Mouse (Mus musculus) forebrain, embryonic 11.5 days (tissue): ENCODE results near the gene Ap1s1. TPM values are rescaled to one million over a fixed set of nuclear protein-coding genes. Genes with fewer than 3 reads are reported as not detected.

Source experiments
- ATAC-seq: fragments of 200-750 bp; cut with Nextera tagmentation; replicated peaks from 2 replicates; pipeline ENCODE4 v1.8.0; 2017; ENCODE audit warnings: moderate TSS enrichment; ENCODE audit not compliant: low FRiP score
- DNase-seq: peaks from one replicate; pipeline ENCODE4 v3.0.0-alpha.2; 2017; ENCODE audit warnings: low spot score
- H3K27ac ChIP-seq: fragments of 300-500 bp; sonication (generic); 2 replicates; pipeline ENCODE4 v1.5.1; 2014; ENCODE audit warnings: low read depth, low read length
- H3K27me3 ChIP-seq: fragments of 300-500 bp; sonication (generic); 2 replicates; pipeline ENCODE4 v1.6.1; 2014; ENCODE audit warnings: mild to moderate bottlenecking, low read length, mixed read lengths; ENCODE audit not compliant: control insufficient read depth, insufficient read depth
- H3K36me3 ChIP-seq: fragments of 300-500 bp; sonication (generic); 2 replicates; pipeline ENCODE4 v1.6.1; 2014; ENCODE audit warnings: mild to moderate bottlenecking, low read length, moderate library complexity, mixed read lengths; ENCODE audit not compliant: control insufficient read depth, insufficient read depth
- H3K4me1 ChIP-seq: fragments of 300-500 bp; sonication (generic); replicated peaks from 2 replicates; pipeline ENCODE4 v1.6.1; 2014; ENCODE audit warnings: low read length, mixed read lengths; ENCODE audit not compliant: control insufficient read depth, insufficient read depth
- H3K4me2 ChIP-seq: fragments of 300-500 bp; sonication (generic); 2 replicates; pipeline ENCODE4 v1.6.1; 2014; ENCODE audit warnings: low read depth, mild to moderate bottlenecking, low read length, moderate library complexity, mixed read lengths; ENCODE audit not compliant: severe bottlenecking
- H3K4me3 ChIP-seq: fragments of 300-500 bp; sonication (generic); 2 replicates; pipeline ENCODE4 v1.5.1; 2014; ENCODE audit warnings: low read depth, low read length
- H3K9ac ChIP-seq: fragments of 300-500 bp; sonication (generic); 2 replicates; pipeline ENCODE4 v1.6.1; 2014; ENCODE audit warnings: low read length
- H3K9me3 ChIP-seq: fragments of 300-500 bp; sonication (generic); 2 replicates; pipeline ENCODE4 v1.6.1; 2016; ENCODE audit warnings: low read length, mixed read lengths; ENCODE audit not compliant: control insufficient read depth
- WGBS: fragments of 180-500 bp; shearing (Covaris S2); extraction: QIAGEN DNeasy Blood & Tissue Kit; methylation state at CpG from one replicate; pipeline ENCODE4 v1.1.7; 2014; 5-methylcytosine and 5-hydroxymethylcytosine counted together
- polyA plus RNA-seq: library from polyadenylated mRNA; unstranded; fragments of >200 nt; fragmentation: Nextera tagmentation; extraction: Ambion mirVana; gene quantifications from 2 replicates; pipeline ENCODE4 v1.2.1, GENCODE M21; 2014

Gene Ap1s1
- polyA plus RNA-seq, 1 experiment from 2014 or later, result 187 TPM

GRCm38 (mm10) chr5:137054299-137054698, 8.4 kb upstream of the Ap1s1 start:
- no peak overlapping the region for H3K4me2 ChIP-seq
- WGBS, result 90% methylated on average over 7 of the region's 7 CpGs
- H3K9ac ChIP-seq, result no peak overlapping the region
- no peak for ATAC-seq
- no peaks in the 10 kb centered on the region for H3K27me3 ChIP-seq
- H3K9me3 ChIP-seq, result no peaks in the 10 kb centered on the region
- no peak overlapping the region for H3K27ac ChIP-seq
- no peak for DNase-seq
- no peaks in the 10 kb centered on the region for H3K4me1 ChIP-seq
- no peak overlapping the region for H3K4me3 ChIP-seq
- no peaks in the 10 kb centered on the region for H3K36me3 ChIP-seq

- H3K27me3 ChIP-seq, result no peaks in the 10 kb centered on the region
- no peaks in the 10 kb centered on the region for H3K36me3 ChIP-seq
- 91% methylated on average over 5 of the region's 5 CpGs for WGBS
- no peak overlapping the region for H3K4me2 ChIP-seq
- no peak overlapping the region for H3K9ac ChIP-seq
- H3K4me3 ChIP-seq, result no peak overlapping the region
- ATAC-seq, result no peak
- DNase-seq, result no peak
- H3K27ac ChIP-seq, result no peak overlapping the region
- no peaks in the 10 kb centered on the region for H3K9me3 ChIP-seq
- H3K4me1 ChIP-seq, result no peaks in the 10 kb centered on the region
These were observed 6.1 kb upstream of the Ap1s1 start for GRCm38 (mm10) chr5:137051914-137052505.

GRCm38 (mm10) chr5:137051125-137051524, 5.2 kb upstream of the Ap1s1 start:
- no peak overlapping the region for H3K27ac ChIP-seq
- 65% methylated on average over 6 of the region's 6 CpGs for WGBS
- H3K9me3 ChIP-seq, result no peaks in the 10 kb centered on the region
- no peak overlapping the region for H3K4me3 ChIP-seq
- H3K4me1 ChIP-seq, result peaks cover 3% of the 10 kb centered on the region; the same call in 1 of the 2 replicates
- DNase-seq, result no peak
- ATAC-seq, result no peak
- H3K36me3 ChIP-seq, result no peaks in the 10 kb centered on the region
- H3K27me3 ChIP-seq, result no peaks in the 10 kb centered on the region
- no peak overlapping the region for H3K4me2 ChIP-seq
- H3K9ac ChIP-seq, result no peak overlapping the region

DNA sequence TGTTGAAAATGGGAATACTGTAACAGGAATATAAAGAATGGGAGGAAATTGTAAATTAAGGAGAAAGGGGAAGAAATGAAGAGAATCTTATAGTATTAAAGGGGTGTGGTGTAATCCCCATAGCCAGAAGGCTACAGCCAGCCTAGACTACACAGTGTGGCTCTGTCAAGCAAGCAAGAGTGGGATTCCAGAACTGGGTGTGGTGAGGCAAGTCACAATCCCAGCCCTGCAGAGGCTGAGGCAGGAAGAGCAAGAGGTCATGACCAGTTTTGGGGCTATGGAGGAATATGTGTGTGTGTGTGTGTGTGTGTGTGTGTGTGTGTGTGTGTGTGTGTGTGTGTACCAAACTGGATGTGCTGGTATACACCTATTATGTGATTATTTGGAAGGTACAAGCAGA, 1.1 kb upstream of the Ap1s1 start:
- no peak overlapping the region for H3K4me2 ChIP-seq
- peaks cover 7% of the 10 kb centered on the region; the same call in 1 of the 2 replicates for H3K4me1 ChIP-seq
- no peak overlapping the region for H3K9ac ChIP-seq
- no peak overlapping the region for H3K4me3 ChIP-seq
- H3K9me3 ChIP-seq, result no peaks in the 10 kb centered on the region
- H3K27me3 ChIP-seq, result no peaks in the 10 kb centered on the region
- DNase-seq (no peak), ATAC-seq (no peak)
- H3K27ac ChIP-seq, result no peak overlapping the region
- H3K36me3 ChIP-seq, result no peaks in the 10 kb centered on the region

DNA sequence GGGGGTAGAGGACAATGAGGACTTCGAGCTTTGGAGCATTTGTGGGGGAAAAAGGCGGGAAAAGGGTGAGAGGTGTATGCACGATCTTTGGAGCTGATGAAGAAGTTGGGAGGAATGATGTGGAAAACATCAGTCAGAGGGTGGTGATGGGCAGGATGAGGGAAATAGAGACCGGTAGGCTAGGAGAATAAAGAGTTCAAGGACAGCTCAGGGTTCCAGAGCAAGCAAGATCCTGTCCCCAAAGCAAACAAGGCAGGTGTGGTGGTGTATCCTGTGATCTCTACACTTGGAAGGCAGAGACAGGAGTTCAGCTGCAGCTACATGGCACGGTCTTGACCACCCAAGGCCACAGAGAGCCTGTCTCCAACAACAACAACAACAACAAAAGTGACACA, 386 bp upstream of the Ap1s1 start:
- H3K4me3 ChIP-seq, result no peak overlapping the region; the same call in 1 of the 2 replicates
- 0 out of 2 replicates have a peak overlapping the region, but pooled peaks have one; percentile 80 for H3K4me2 ChIP-seq
- no peak overlapping the region for H3K27ac ChIP-seq
- H3K27me3 ChIP-seq, result no peaks in the 10 kb centered on the region
- WGBS, result 23% methylated on average over 5 of the region's 5 CpGs
- H3K36me3 ChIP-seq, result no peaks in the 10 kb centered on the region
- H3K9ac ChIP-seq, result peak overlapping the region; percentile 81; the same call in 1 of the 2 replicates
- H3K9me3 ChIP-seq, result no peaks in the 10 kb centered on the region
- peaks cover 7% of the 10 kb centered on the region; the same call in 1 of the 2 replicates for H3K4me1 ChIP-seq
- ATAC-seq (no peak; the same call in 1 of the 2 replicates), DNase-seq (no peak)

- Histone ChIP-seq H3K4me2 (no peak overlapping the region), H3K9ac (no peak overlapping the region), H3K4me3 (no peak overlapping the region), H3K36me3 (peaks cover 2% of the 10 kb centered on the region; the same call in 1 of the 2 replicates), H3K9me3 (no peaks in the 10 kb centered on the region), H3K27me3 (no peaks in the 10 kb centered on the region), H3K4me1 (peaks cover 7% of the 10 kb centered on the region; the same call in 1 of the 2 replicates), H3K27ac (no peak overlapping the region)
- WGBS, result 95% methylated on average over 7 of the region's 7 CpGs
- no peak for DNase-seq
- ATAC-seq, result no peak
These were observed 1.9 kb downstream of the Ap1s1 start for GRCm38 (mm10) chr5:137043997-137044396.

- no peak for DNase-seq
- Histone ChIP-seq H3K27ac (no peak overlapping the region), H3K4me2 (no peak overlapping the region), H3K9me3 (no peaks in the 10 kb centered on the region), H3K27me3 (no peaks in the 10 kb centered on the region), H3K4me3 (no peak overlapping the region), H3K36me3 (peaks cover 2% of the 10 kb centered on the region), H3K9ac (no peak overlapping the region), H3K4me1 (peaks cover 7% of the 10 kb centered on the region; the same call in 1 of the 2 replicates)
- 87% methylated on average over 10 of the region's 10 CpGs for WGBS
- no peak for ATAC-seq
These were observed 4.5 kb downstream of the Ap1s1 start for GRCm38 (mm10) chr5:137041442-137041841.

GRCm38 (mm10) chr5:137039453-137039852, 6.5 kb downstream of the Ap1s1 start:
- H3K9me3 ChIP-seq, result no peaks in the 10 kb centered on the region
- no peak for DNase-seq
- no peak overlapping the region for H3K27ac ChIP-seq
- H3K4me1 ChIP-seq, result no peaks in the 10 kb centered on the region
- H3K27me3 ChIP-seq, result no peaks in the 10 kb centered on the region
- 96% methylated on average over 10 of the region's 10 CpGs for WGBS
- no peak overlapping the region for H3K4me2 ChIP-seq
- H3K9ac ChIP-seq, result no peak overlapping the region
- no peak overlapping the region for H3K4me3 ChIP-seq
- H3K36me3 ChIP-seq, result peaks cover 2% of the 10 kb centered on the region
- no peak for ATAC-seq

DNA sequence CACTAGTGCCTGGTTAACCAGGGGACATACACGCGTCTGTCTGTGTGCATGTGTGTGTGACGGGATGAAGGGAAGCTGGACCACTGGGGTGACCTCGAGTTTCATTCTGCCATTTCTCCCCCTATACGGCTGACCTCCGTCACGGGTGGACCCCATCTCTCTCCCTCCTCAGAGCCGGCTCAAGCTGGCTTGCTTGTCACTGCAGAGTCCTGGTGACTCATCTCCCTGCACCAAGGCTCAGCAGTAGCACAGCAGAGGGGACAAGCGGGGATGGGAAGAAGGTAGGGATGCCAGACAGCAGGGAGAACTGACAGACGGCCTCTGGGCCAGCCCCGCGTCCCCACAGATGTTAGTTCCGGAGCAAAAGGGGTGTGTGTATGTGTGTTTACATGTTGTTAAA, 9.7 kb downstream of the Ap1s1 start:
- Histone ChIP-seq H3K27ac (no peak overlapping the region), H3K9me3 (no peaks in the 10 kb centered on the region), H3K36me3 (peaks cover 2% of the 10 kb centered on the region), H3K4me3 (no peak overlapping the region), H3K27me3 (peaks cover 11% of the 10 kb centered on the region), H3K4me1 (peaks cover 12% of the 10 kb centered on the region; the same call in 1 of the 2 replicates), H3K9ac (no peak overlapping the region), H3K4me2 (no peak overlapping the region)
- ATAC-seq (no peak), DNase-seq (no peak)
- WGBS, result 86% methylated on average over 13 of the region's 13 CpGs
